In the genomic region with DNA sequence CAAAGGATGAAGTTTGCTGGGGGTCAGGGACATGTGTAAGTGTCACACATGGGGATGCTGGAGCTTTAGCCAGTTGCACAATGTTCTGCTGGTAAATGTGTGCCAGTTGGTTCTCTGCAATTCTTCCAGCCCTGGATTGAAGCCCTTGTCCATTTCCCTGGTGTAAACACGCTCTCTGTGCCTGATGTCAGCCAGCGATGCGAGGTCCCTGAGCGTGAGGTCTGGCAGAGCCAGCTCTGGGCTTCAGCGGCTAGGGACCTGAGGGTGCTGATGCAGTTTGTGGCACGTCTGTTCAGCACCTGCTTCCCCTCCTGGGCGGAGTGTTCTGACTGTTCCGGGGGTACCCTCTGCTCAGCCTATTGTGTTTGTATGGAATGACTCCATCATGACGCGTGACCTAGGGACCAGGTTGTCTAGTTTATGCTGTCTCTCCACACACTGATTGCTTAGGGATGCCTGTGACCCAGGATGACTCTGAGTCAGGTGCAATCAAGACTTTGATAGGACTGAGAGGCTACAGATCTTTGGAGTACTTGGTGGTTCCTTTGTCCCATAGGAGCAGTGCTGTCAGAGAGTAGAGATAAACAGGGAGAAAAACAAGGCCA, we compare ENCODE assay signal across 14 mouse cellular contexts.
DNase-seq lines count a peak whose midpoint lies in the region; ATAC-seq lines count a peak whose summit lies in the region.
"Had no signal": no experiment of that assay in that cellular context is flagged by ENCODE, and none has a peak within 500 bp of the region (broad histone marks: within the 10 kb centered on the region; RNA-seq: fewer than 3 reads in every experiment).

No protein-coding gene starts in this region.

- WGBS in embryonic facial prominence, embryonic 14.5 days: 70% methylated on average over 10 of the region's 10 CpGs
- 84% methylated on average over 10 of the region's 10 CpGs for WGBS in embryonic facial prominence, embryonic 10.5 days
- WGBS in midbrain, embryonic 11.5 days: 81% methylated on average over 10 of the region's 10 CpGs
- 57% methylated on average over 10 of the region's 10 CpGs for WGBS in midbrain, embryonic 14.5 days
- 84% methylated on average over 10 of the region's 10 CpGs for WGBS in hindbrain, embryonic 10.5 days
- WGBS in neural tube, embryonic 14.5 days: 42% methylated on average over 10 of the region's 10 CpGs

- H3K4me2 ChIP-seq in embryonic facial prominence, embryonic 14.5 days (ENCODE audit: low read depth, low read length): no peak overlapping the region
- H3K4me2 ChIP-seq in midbrain, embryonic 11.5 days: no peak overlapping the region
- no peak overlapping the region for H3K4me2 ChIP-seq in midbrain, embryonic 14.5 days (ENCODE audit: low read length)
- H3K4me2 ChIP-seq in neural tube, embryonic 14.5 days (ENCODE audit: low read depth, low read length): no peak overlapping the region
- H3K4me2 ChIP-seq: heart, embryonic 13.5 days; liver, embryonic 12.5 days had no signal

- H3K27me3 ChIP-seq in embryonic facial prominence, embryonic 14.5 days (replicated peaks; ENCODE audit: control insufficient read depth, insufficient read depth, low read length): no peaks in the 10 kb centered on the region
- no peaks in the 10 kb centered on the region for H3K27me3 ChIP-seq in embryonic facial prominence, embryonic 10.5 days (replicated peaks; ENCODE audit: low read depth, poor library complexity, severe bottlenecking)
- H3K27me3 ChIP-seq in midbrain, embryonic 11.5 days (ENCODE audit: control insufficient read depth, insufficient read depth, low read length): no peaks in the 10 kb centered on the region
- H3K27me3 ChIP-seq in midbrain, embryonic 14.5 days (ENCODE audit: control insufficient read depth, insufficient read depth, low read length): no peaks in the 10 kb centered on the region
- H3K27me3 ChIP-seq in hindbrain, embryonic 10.5 days (ENCODE audit: insufficient read depth, poor library complexity, severe bottlenecking): no peaks in the 10 kb centered on the region
- H3K27me3 ChIP-seq in neural tube, embryonic 14.5 days (ENCODE audit: control insufficient read depth, insufficient read depth, low read length): no peaks in the 10 kb centered on the region
- H3K27me3 ChIP-seq: heart, embryonic 13.5 days; liver, embryonic 12.5 days had no signal

- H3K4me3 ChIP-seq in embryonic facial prominence, embryonic 14.5 days (ENCODE audit: low read depth, low read length): no peak overlapping the region
- no peak overlapping the region for H3K4me3 ChIP-seq in embryonic facial prominence, embryonic 10.5 days
- H3K4me3 ChIP-seq in midbrain, embryonic 11.5 days (ENCODE audit: low read depth, low read length): no peak overlapping the region
- no peak overlapping the region for H3K4me3 ChIP-seq in midbrain, embryonic 14.5 days (replicated peaks; ENCODE audit: low read depth, low read length)
- no peak overlapping the region for H3K4me3 ChIP-seq in hindbrain, embryonic 10.5 days
- no peak overlapping the region for H3K4me3 ChIP-seq in neural tube, embryonic 14.5 days (ENCODE audit: low read depth, low read length)
- H3K4me3 ChIP-seq: heart, embryonic 13.5 days; liver, embryonic 12.5 days had no signal

- no peak; the same call in 1 of the 2 replicates for ATAC-seq in embryonic facial prominence, embryonic 14.5 days (ENCODE audit: low read depth)
- no peak for ATAC-seq in midbrain, embryonic 11.5 days (ENCODE audit: low FRiP score)
- no peak for ATAC-seq in midbrain, embryonic 14.5 days (ENCODE audit: low FRiP score, low TSS enrichment)
- ATAC-seq in neural tube, embryonic 14.5 days (ENCODE audit: low read depth): peak; percentile 34; the same call in 1 of the 2 replicates
- ATAC-seq: liver, embryonic 12.5 days had no signal

- H3K36me3 ChIP-seq in embryonic facial prominence, embryonic 14.5 days (ENCODE audit: control insufficient read depth, insufficient read depth, low read length): no peaks in the 10 kb centered on the region
- no peaks in the 10 kb centered on the region for H3K36me3 ChIP-seq in embryonic facial prominence, embryonic 10.5 days (replicated peaks)
- no peaks in the 10 kb centered on the region for H3K36me3 ChIP-seq in midbrain, embryonic 11.5 days (ENCODE audit: control insufficient read depth, insufficient read depth, low read length)
- no peaks in the 10 kb centered on the region for H3K36me3 ChIP-seq in midbrain, embryonic 14.5 days (ENCODE audit: control insufficient read depth, insufficient read depth, low read length)
- H3K36me3 ChIP-seq in hindbrain, embryonic 10.5 days: no peaks in the 10 kb centered on the region
- no peaks in the 10 kb centered on the region for H3K36me3 ChIP-seq in neural tube, embryonic 14.5 days (ENCODE audit: control insufficient read depth, insufficient read depth, low read length)
- H3K36me3 ChIP-seq: heart, embryonic 13.5 days; liver, embryonic 12.5 days had no signal

- H3K9ac ChIP-seq in embryonic facial prominence, embryonic 14.5 days (ENCODE audit: low read depth, low read length): no peak overlapping the region
- H3K9ac ChIP-seq in midbrain, embryonic 11.5 days (ENCODE audit: low read length): no peak overlapping the region
- H3K9ac ChIP-seq in midbrain, embryonic 14.5 days (replicated peaks; ENCODE audit: low read length): no peak overlapping the region
- H3K9ac ChIP-seq in neural tube, embryonic 14.5 days (replicated peaks; ENCODE audit: low read depth, low read length): no peak overlapping the region
- H3K9ac ChIP-seq: heart, embryonic 13.5 days; liver, embryonic 12.5 days had no signal

- no peak overlapping the region for H3K27ac ChIP-seq in embryonic facial prominence, embryonic 14.5 days (replicated peaks; ENCODE audit: low read depth, low read length)
- no peak overlapping the region for H3K27ac ChIP-seq in embryonic facial prominence, embryonic 10.5 days (replicated peaks)
- H3K27ac ChIP-seq in midbrain, embryonic 11.5 days (ENCODE audit: low read depth, low read length): no peak overlapping the region
- no peak overlapping the region for H3K27ac ChIP-seq in midbrain, embryonic 14.5 days (replicated peaks; ENCODE audit: low read depth, low read length)
- H3K27ac ChIP-seq in hindbrain, embryonic 10.5 days: peak overlapping the region; percentile 64
- peak overlapping the region; percentile 76; the same call in 1 of the 2 replicates for H3K27ac ChIP-seq in neural tube, embryonic 14.5 days (ENCODE audit: low read depth, low read length)
- H3K27ac ChIP-seq: heart, embryonic 13.5 days; kidney, postnatal 0 days; liver, embryonic 12.5 days had no signal

- peak; percentile 25 for DNase-seq in embryonic facial prominence, embryonic 14.5 days (ENCODE audit: low spot score)
- no peak for DNase-seq in embryonic facial prominence, embryonic 10.5 days (ENCODE audit: low spot score)
- DNase-seq in midbrain, embryonic 11.5 days (ENCODE audit: low spot score, missing footprints): peak; percentile 65
- DNase-seq in midbrain, embryonic 14.5 days: no peak
- no peak for DNase-seq in hindbrain, embryonic 10.5 days (ENCODE audit: low spot score)
- no peak for DNase-seq in B cell, adult 2 months
- DNase-seq in spleen, postnatal 36 days (ENCODE audit: low spot score in 2 of 2): no peak
- DNase-seq: cerebellum, postnatal 36 days; lung, postnatal 14 days; thymus, postnatal 25 days had no signal

- no peaks in the 10 kb centered on the region for H3K9me3 ChIP-seq in embryonic facial prominence, embryonic 14.5 days (ENCODE audit: control insufficient read depth, low read length)
- H3K9me3 ChIP-seq in embryonic facial prominence, embryonic 10.5 days: no peaks in the 10 kb centered on the region
- no peaks in the 10 kb centered on the region for H3K9me3 ChIP-seq in midbrain, embryonic 11.5 days (ENCODE audit: control insufficient read depth, low read length)
- H3K9me3 ChIP-seq in midbrain, embryonic 14.5 days (ENCODE audit: control insufficient read depth, low read length): no peaks in the 10 kb centered on the region
- no peaks in the 10 kb centered on the region for H3K9me3 ChIP-seq in hindbrain, embryonic 10.5 days
- no peaks in the 10 kb centered on the region for H3K9me3 ChIP-seq in neural tube, embryonic 14.5 days (ENCODE audit: control insufficient read depth, low read length)
- H3K9me3 ChIP-seq: heart, embryonic 13.5 days; liver, embryonic 12.5 days had no signal

- no peaks in the 10 kb centered on the region for H3K4me1 ChIP-seq in embryonic facial prominence, embryonic 14.5 days (ENCODE audit: control insufficient read depth, insufficient read depth, low read length)
- H3K4me1 ChIP-seq in embryonic facial prominence, embryonic 10.5 days: no peaks in the 10 kb centered on the region
- H3K4me1 ChIP-seq in midbrain, embryonic 11.5 days (ENCODE audit: control insufficient read depth, insufficient read depth, low read length): no peaks in the 10 kb centered on the region
- peaks cover 8% of the 10 kb centered on the region; the same call in 1 of the 2 replicates for H3K4me1 ChIP-seq in midbrain, embryonic 14.5 days (ENCODE audit: control insufficient read depth, insufficient read depth, low read length)
- H3K4me1 ChIP-seq in hindbrain, embryonic 10.5 days (replicated peaks): 0 out of 2 replicates have a peak, but pooled peaks cover 5% of the 10 kb centered on the region
- peaks cover 13% of the 10 kb centered on the region; the same call in 1 of the 2 replicates for H3K4me1 ChIP-seq in neural tube, embryonic 14.5 days (ENCODE audit: control insufficient read depth, insufficient read depth, low read length)
- H3K4me1 ChIP-seq: liver, embryonic 12.5 days had no signal

Comparison
In these comparisons a context has a peak if more than half of its experiments do, and no peak if none do; other contexts are left out.
1. DNase-seq: peak in embryonic facial prominence, embryonic 14.5 days (single experiment) and midbrain, embryonic 11.5 days (single experiment); none in embryonic facial prominence, embryonic 10.5 days (single experiment), midbrain, embryonic 14.5 days (single experiment), hindbrain, embryonic 10.5 days (single experiment), B cell, adult 2 months (0 of 2) and spleen, postnatal 36 days (0 of 2).
2. H3K27ac ChIP-seq: peak in hindbrain, embryonic 10.5 days (single experiment) and neural tube, embryonic 14.5 days (single experiment); none in embryonic facial prominence, embryonic 14.5 days (single experiment), embryonic facial prominence, embryonic 10.5 days (single experiment), midbrain, embryonic 11.5 days (single experiment) and midbrain, embryonic 14.5 days (single experiment).